Mouse (Mus musculus): ENCODE data around the gene Sos2. TPM values are rescaled to one million over a fixed set of nuclear protein-coding genes. Genes with fewer than 3 reads are reported as not detected.
"Not testable (repeated sequence)": the region's sequence is repeated elsewhere in the genome, so short reads cannot be mapped to it uniquely, and the experiment has no call there.

Gene Sos2
- polyA plus RNA-seq, 1 experiment from 2014 or later, result 10.5 TPM

GRCm38 (mm10) chr12:69573271-69573670 lies 108.4 kb downstream of the Sos2 start:
- WGBS, result 93% methylated on average over 8 of the region's 8 CpGs
- DNase-seq (ENCODE audit: low spot score), result no peak

GRCm38 (mm10) chr12:69569926-69570325 lies 111.7 kb downstream of the Sos2 start:
- no peak overlapping the region for H3K4me2 ChIP-seq (ENCODE audit: low read depth, severe bottlenecking)
- 92% methylated on average over 3 of the region's 3 CpGs for WGBS
- H3K27ac ChIP-seq (replicated peaks; ENCODE audit: low read depth, low read length), result no peak overlapping the region
- no peaks in the 10 kb centered on the region for H3K27me3 ChIP-seq (ENCODE audit: control insufficient read depth, insufficient read depth, low read length)
- H3K9ac ChIP-seq (ENCODE audit: low read length), result no peak overlapping the region
- ATAC-seq (ENCODE audit: insufficient number of reproducible peaks, low FRiP score, low TSS enrichment, low read depth) (no peak), DNase-seq (ENCODE audit: low spot score) (no peak)
- H3K9me3 ChIP-seq (ENCODE audit: control insufficient read depth, low read length), result no peaks in the 10 kb centered on the region
- no peaks in the 10 kb centered on the region for H3K36me3 ChIP-seq (ENCODE audit: control insufficient read depth, insufficient read depth, low read length)
- no peaks in the 10 kb centered on the region for H3K4me1 ChIP-seq (ENCODE audit: control insufficient read depth, insufficient read depth, low read length)
- H3K4me3 ChIP-seq (ENCODE audit: low read depth, low read length), result no peak overlapping the region

More at GRCm38 (mm10) chr12:69573271-69573670, 108.4 kb downstream of the Sos2 start:
- no peaks in the 10 kb centered on the region for H3K9me3 ChIP-seq (ENCODE audit: control insufficient read depth, low read length)
- H3K9ac ChIP-seq (ENCODE audit: low read length), result no peak overlapping the region
- no peak overlapping the region for H3K4me3 ChIP-seq (ENCODE audit: low read depth, low read length)
- no peak overlapping the region for H3K4me2 ChIP-seq (ENCODE audit: low read depth, severe bottlenecking)
- H3K27ac ChIP-seq (replicated peaks; ENCODE audit: low read depth, low read length), result no peak overlapping the region
- peaks cover 5% of the 10 kb centered on the region for H3K36me3 ChIP-seq (ENCODE audit: control insufficient read depth, insufficient read depth, low read length)
- H3K27me3 ChIP-seq (ENCODE audit: control insufficient read depth, insufficient read depth, low read length), result no peaks in the 10 kb centered on the region
- no peaks in the 10 kb centered on the region for H3K4me1 ChIP-seq (ENCODE audit: control insufficient read depth, insufficient read depth, low read length)
- ATAC-seq (ENCODE audit: insufficient number of reproducible peaks, low FRiP score, low TSS enrichment, low read depth), result no peak

- no peak for ATAC-seq (ENCODE audit: insufficient number of reproducible peaks, low FRiP score, low TSS enrichment, low read depth)
- H3K27ac ChIP-seq (replicated peaks; ENCODE audit: low read depth, low read length), result no peak overlapping the region
- no peaks in the 10 kb centered on the region for H3K4me1 ChIP-seq (ENCODE audit: control insufficient read depth, insufficient read depth, low read length)
- no peak overlapping the region for H3K4me2 ChIP-seq (ENCODE audit: low read depth, severe bottlenecking)
- no peak for DNase-seq (ENCODE audit: low spot score)
- H3K9ac ChIP-seq (ENCODE audit: low read length), result no peak overlapping the region
- H3K36me3 ChIP-seq (ENCODE audit: control insufficient read depth, insufficient read depth, low read length), result no peaks in the 10 kb centered on the region
- H3K9me3 ChIP-seq (ENCODE audit: control insufficient read depth, low read length), result no peaks in the 10 kb centered on the region
- no peaks in the 10 kb centered on the region for H3K27me3 ChIP-seq (ENCODE audit: control insufficient read depth, insufficient read depth, low read length)
- no peak overlapping the region for H3K4me3 ChIP-seq (ENCODE audit: low read depth, low read length)
- WGBS, result 72% methylated on average over 3 of the region's 3 CpGs
These were observed 113.4 kb downstream of the Sos2 start for GRCm38 (mm10) chr12:69568266-69568665.

GRCm38 (mm10) chr12:69561006-69561405 lies 120.6 kb downstream of the Sos2 start:
- 81% methylated on average over 6 of the region's 6 CpGs for WGBS
- H3K9ac ChIP-seq (ENCODE audit: low read length), result not testable (repeated sequence)

GRCm38 (mm10) chr12:69556221-69556861 lies 125.3 kb downstream of the Sos2 start:
- Histone ChIP-seq H3K4me2 (ENCODE audit: low read depth, severe bottlenecking) (no peak overlapping the region), H3K27ac (replicated peaks; ENCODE audit: low read depth, low read length) (peak overlapping the region; percentile 22; the same call in 1 of the 2 replicates), H3K4me1 (ENCODE audit: control insufficient read depth, insufficient read depth, low read length) (peaks cover 4% of the 10 kb centered on the region; the same call in 1 of the 2 replicates), H3K27me3 (ENCODE audit: control insufficient read depth, insufficient read depth, low read length) (no peaks in the 10 kb centered on the region), H3K4me3 (ENCODE audit: low read depth, low read length) (no peak overlapping the region), H3K36me3 (ENCODE audit: control insufficient read depth, insufficient read depth, low read length) (no peaks in the 10 kb centered on the region), H3K9me3 (ENCODE audit: control insufficient read depth, low read length) (no peaks in the 10 kb centered on the region), H3K9ac (ENCODE audit: low read length) (no peak overlapping the region; the same call in 1 of the 2 replicates)
- WGBS, result 52% methylated on average over 6 of the region's 6 CpGs
- DNase-seq (ENCODE audit: low spot score), result no peak
- no peak for ATAC-seq (ENCODE audit: insufficient number of reproducible peaks, low FRiP score, low TSS enrichment, low read depth)

More at GRCm38 (mm10) chr12:69561006-69561405, 120.6 kb downstream of the Sos2 start:
- not testable (repeated sequence) for H3K4me1 ChIP-seq (ENCODE audit: control insufficient read depth, insufficient read depth, low read length); ATAC-seq (ENCODE audit: insufficient number of reproducible peaks, low FRiP score, low TSS enrichment, low read depth); H3K4me2 ChIP-seq (ENCODE audit: low read depth, severe bottlenecking); DNase-seq (ENCODE audit: low spot score); H3K27ac ChIP-seq (replicated peaks; ENCODE audit: low read depth, low read length); H3K27me3 ChIP-seq (ENCODE audit: control insufficient read depth, insufficient read depth, low read length); H3K4me3 ChIP-seq (ENCODE audit: low read depth, low read length); H3K9me3 ChIP-seq (ENCODE audit: control insufficient read depth, low read length); H3K36me3 ChIP-seq (ENCODE audit: control insufficient read depth, insufficient read depth, low read length)

GRCm38 (mm10) chr12:69545456-69546178 lies 136.0 kb downstream of the Sos2 start:
- Histone ChIP-seq H3K36me3 (ENCODE audit: control insufficient read depth, insufficient read depth, low read length) (no peaks in the 10 kb centered on the region), H3K27me3 (ENCODE audit: control insufficient read depth, insufficient read depth, low read length) (no peaks in the 10 kb centered on the region), H3K4me3 (ENCODE audit: low read depth, low read length) (no peak overlapping the region), H3K9me3 (ENCODE audit: control insufficient read depth, low read length) (no peaks in the 10 kb centered on the region), H3K4me1 (ENCODE audit: control insufficient read depth, insufficient read depth, low read length) (no peaks in the 10 kb centered on the region), H3K9ac (ENCODE audit: low read length) (no peak overlapping the region), H3K4me2 (ENCODE audit: low read depth, severe bottlenecking) (no peak overlapping the region), H3K27ac (replicated peaks; ENCODE audit: low read depth, low read length) (no peak overlapping the region)
- ATAC-seq (ENCODE audit: insufficient number of reproducible peaks, low FRiP score, low TSS enrichment, low read depth) (no peak), DNase-seq (ENCODE audit: low spot score) (no peak)
- 73% methylated on average over 12 of the region's 13 CpGs for WGBS

GRCm38 (mm10) chr12:69544994-69545393 lies 136.7 kb downstream of the Sos2 start:
- Histone ChIP-seq H3K9me3 (ENCODE audit: control insufficient read depth, low read length) (no peaks in the 10 kb centered on the region), H3K27ac (replicated peaks; ENCODE audit: low read depth, low read length) (no peak overlapping the region), H3K4me3 (ENCODE audit: low read depth, low read length) (no peak overlapping the region), H3K9ac (ENCODE audit: low read length) (no peak overlapping the region), H3K36me3 (ENCODE audit: control insufficient read depth, insufficient read depth, low read length) (no peaks in the 10 kb centered on the region), H3K4me2 (ENCODE audit: low read depth, severe bottlenecking) (no peak overlapping the region), H3K27me3 (ENCODE audit: control insufficient read depth, insufficient read depth, low read length) (no peaks in the 10 kb centered on the region), H3K4me1 (ENCODE audit: control insufficient read depth, insufficient read depth, low read length) (no peaks in the 10 kb centered on the region)
- ATAC-seq (ENCODE audit: insufficient number of reproducible peaks, low FRiP score, low TSS enrichment, low read depth), result no peak
- no peak for DNase-seq (ENCODE audit: low spot score)
- 85% methylated on average over 6 of the region's 6 CpGs for WGBS

GRCm38 (mm10) chr12:69544562-69544961 lies 137.1 kb downstream of the Sos2 start:
- ATAC-seq (ENCODE audit: insufficient number of reproducible peaks, low FRiP score, low TSS enrichment, low read depth) (no peak), DNase-seq (ENCODE audit: low spot score) (no peak)
- Histone ChIP-seq H3K9me3 (ENCODE audit: control insufficient read depth, low read length) (no peaks in the 10 kb centered on the region), H3K27ac (replicated peaks; ENCODE audit: low read depth, low read length) (no peak overlapping the region), H3K4me2 (ENCODE audit: low read depth, severe bottlenecking) (no peak overlapping the region), H3K27me3 (ENCODE audit: control insufficient read depth, insufficient read depth, low read length) (no peaks in the 10 kb centered on the region), H3K9ac (ENCODE audit: low read length) (no peak overlapping the region), H3K4me1 (ENCODE audit: control insufficient read depth, insufficient read depth, low read length) (no peaks in the 10 kb centered on the region), H3K36me3 (ENCODE audit: control insufficient read depth, insufficient read depth, low read length) (no peaks in the 10 kb centered on the region), H3K4me3 (ENCODE audit: low read depth, low read length) (no peak overlapping the region)
- WGBS, result 38% methylated on average over 2 of the region's 2 CpGs

All from limb, embryonic 11.5 days (tissue).